8 mouse cellular contexts compared by ENCODE assay signal in genomic region chr3:141491272-141491950, GRCm38 (mm10). TPM values are rescaled to one million over a fixed set of nuclear protein-coding genes. Genes with fewer than 3 reads are reported as not detected.
DNase-seq lines count a peak whose midpoint lies in the region; ATAC-seq and TF ChIP-seq lines count a peak whose summit lies in the region.

No protein-coding gene starts in this region.

- TF ChIP-seq POLR2A in heart, adult 2 months (IDR thresholded peaks at IDR 0.05; ENCODE audit: insufficient read depth, low read depth, low read length), result no peak

- no peaks in the 10 kb centered on the region for H3K27me3 ChIP-seq in heart, adult 2 months (ENCODE audit: control insufficient read depth, insufficient read depth, low read length)
- H3K27me3 ChIP-seq in lung, embryonic 15.5 days, result no peaks in the 10 kb centered on the region

- TF ChIP-seq EP300 in heart, adult 2 months (IDR thresholded peaks at IDR 0.05; ENCODE audit: insufficient read depth, low read depth, low read length), result no peak

- H3K79me2 ChIP-seq in heart, adult 2 months (replicated peaks; ENCODE audit: control insufficient read depth, insufficient read depth, low read length), result no peaks in the 10 kb centered on the region

- peak; percentile 5 for DNase-seq in gastrocnemius, postnatal 14 days
- DNase-seq in gastrocnemius, postnatal 4 days (ENCODE audit: low spot score in 2 of 2), result no peak
- peak; percentile 64 for DNase-seq in MN1 (ENCODE audit: low spot score)
- peak; percentile 11 to 21 for DNase-seq in heart, adult 2 months
- DNase-seq in testis, postnatal 14 days (ENCODE audit: low spot score), result no peak
- no peak for DNase-seq in cerebellum, adult 11 months

- no peaks in the 10 kb centered on the region for H3K36me3 ChIP-seq in heart, adult 2 months (ENCODE audit: control insufficient read depth, insufficient read depth, low read length)
- H3K36me3 ChIP-seq in lung, embryonic 15.5 days, result no peaks in the 10 kb centered on the region

- H3K4me1 ChIP-seq in heart, adult 2 months (ENCODE audit: control insufficient read depth, insufficient read depth, low read length), result no peaks in the 10 kb centered on the region
- H3K4me1 ChIP-seq in lung, embryonic 15.5 days, result peaks cover 19% of the 10 kb centered on the region; the same call in 1 of the 2 replicates

- TF ChIP-seq CTCF in heart, adult 2 months (IDR thresholded peaks at IDR 0.05), result no peak

- peak overlapping the region; percentile 32; the same call in 1 of the 2 replicates for H3K4me2 ChIP-seq in lung, embryonic 15.5 days

- no peak overlapping the region for H3K9ac ChIP-seq in heart, adult 2 months (ENCODE audit: low read depth, low read length)
- no peak overlapping the region for H3K9ac ChIP-seq in lung, embryonic 15.5 days

- 43% methylated on average over 5 of the region's 5 CpGs for WGBS in heart, adult 2 months
- WGBS in lung, embryonic 15.5 days, result 27% methylated on average over 5 of the region's 5 CpGs

- peak; percentile 92; the same call in 1 of the 2 replicates for ATAC-seq in lung, embryonic 15.5 days (ENCODE audit: borderline replicate concordance, extremely low read depth, low FRiP score, low TSS enrichment)
- no peak for ATAC-seq in erythroblast, adult 5-6 weeks (replicated peaks; ENCODE audit: low FRiP score, poor library complexity, severe bottlenecking)

- no peak overlapping the region for H3K27ac ChIP-seq in heart, adult 2 months
- H3K27ac ChIP-seq in lung, embryonic 15.5 days, result peak overlapping the region; percentile 87

- no peak overlapping the region for H3K4me3 ChIP-seq in heart, adult 2 months
- H3K4me3 ChIP-seq in lung, embryonic 15.5 days, result no peak overlapping the region

- H3K9me3 ChIP-seq in lung, embryonic 15.5 days, result no peaks in the 10 kb centered on the region

- intact Hi-C loops in gastrocnemius, postnatal 14 days (cut with DNase I; ENCODE audit: low total_unique reads), result no loop called here
- intact Hi-C loops in heart, adult 2 months (cut with DNase I), result no loop called here

RNA-seq across cellular contexts. Expression of gene Unc5c, which starts 26.4 kb away (rescaled TPM):
- under 1 TPM; 0.08 to 0.22 TPM for total RNA-seq in gastrocnemius, postnatal 14 days (2021)
- total RNA-seq in gastrocnemius, postnatal 4 days (2021), result under 1 TPM; 0.57 to 0.59 TPM
- total RNA-seq in heart, adult 2 months (2021), result under 1 TPM; 0.26 to 0.32 TPM
- 0.25 and 0.26 TPM in 2 replicates for polyA plus RNA-seq in heart, adult 2 months (2012; rRNA removed)
- 20.5 and 23.5 TPM in 2 replicates for polyA plus RNA-seq in lung, embryonic 15.5 days (2015; fragmentation: Nextera tagmentation; extraction: Ambion mirVana)
- total RNA-seq in erythroblast, adult 5-6 weeks (2015; ENCODE audit: low replicate concordance), result not detected in 2 replicates
- total RNA-seq in erythroblast, adult 5-6 weeks (2017; ENCODE audit: low replicate concordance), result not detected in 2 replicates

Comparison
In these comparisons a context has a peak if more than half of its experiments do, and no peak if none do; other contexts are left out.
1. DNase-seq: peak in gastrocnemius, postnatal 14 days (single experiment), MN1 (single experiment) and heart, adult 2 months (2 of 2); none in gastrocnemius, postnatal 4 days (0 of 2), testis, postnatal 14 days (single experiment) and cerebellum, adult 11 months (single experiment).